Mouse (Mus musculus) heart, adult 2 months (tissue): ENCODE measurements around the gene Ovol3.

Source experiments
- CTCF ChIP-seq: fragments of 200-600 bp; IDR thresholded peaks from 2 replicates; pipeline ENCODE4 v1.8.1; 2022; ENCODE audit warnings: antibody characterized with exemption, mild to moderate bottlenecking, moderate library complexity
- POLR2A ChIP-seq: fragments of 200-500 bp; IDR thresholded peaks from 2 replicates; pipeline ENCODE4 v1.6.1; 2011; ENCODE audit warnings: mild to moderate bottlenecking, low read depth, low read length, control low read depth; ENCODE audit not compliant: insufficient read depth

GRCm38 (mm10) chr7:30217277-30217676 is 18.2 kb downstream of the Ovol3 start:
- TF ChIP-seq POLR2A (no peak), CTCF (no peak)
